Mouse (Mus musculus) left cerebral cortex, postnatal 36 days (tissue): Measurements from ENCODE around the gene Smim7. TPM values are rescaled to one million over a fixed set of nuclear protein-coding genes. Genes with fewer than 3 reads are reported as not detected.

Experiments
- DNase-seq, 2 experiments: peaks; one replicate each; pipeline ENCODE4 v3.0.0; 2021 to 2022; ENCODE audit warnings: low spot score in 2 of 2, mixed read lengths in 1 of 2
- intact Hi-C: fragments of 180-260 bp; cut with DNase I; formaldehyde crosslinking; loops from one replicate; pipeline ENCODE4 v1.15.1; 2025
- total RNA-seq, 2 experiments: library from RNA; stranded (reverse); gene quantifications; 2 replicates each; pipeline ENCODE4 v1.2.3; 2021

Smim7 gene
- total RNA-seq, result 100 to 1,000 TPM; 111 to 128 TPM

DNA sequence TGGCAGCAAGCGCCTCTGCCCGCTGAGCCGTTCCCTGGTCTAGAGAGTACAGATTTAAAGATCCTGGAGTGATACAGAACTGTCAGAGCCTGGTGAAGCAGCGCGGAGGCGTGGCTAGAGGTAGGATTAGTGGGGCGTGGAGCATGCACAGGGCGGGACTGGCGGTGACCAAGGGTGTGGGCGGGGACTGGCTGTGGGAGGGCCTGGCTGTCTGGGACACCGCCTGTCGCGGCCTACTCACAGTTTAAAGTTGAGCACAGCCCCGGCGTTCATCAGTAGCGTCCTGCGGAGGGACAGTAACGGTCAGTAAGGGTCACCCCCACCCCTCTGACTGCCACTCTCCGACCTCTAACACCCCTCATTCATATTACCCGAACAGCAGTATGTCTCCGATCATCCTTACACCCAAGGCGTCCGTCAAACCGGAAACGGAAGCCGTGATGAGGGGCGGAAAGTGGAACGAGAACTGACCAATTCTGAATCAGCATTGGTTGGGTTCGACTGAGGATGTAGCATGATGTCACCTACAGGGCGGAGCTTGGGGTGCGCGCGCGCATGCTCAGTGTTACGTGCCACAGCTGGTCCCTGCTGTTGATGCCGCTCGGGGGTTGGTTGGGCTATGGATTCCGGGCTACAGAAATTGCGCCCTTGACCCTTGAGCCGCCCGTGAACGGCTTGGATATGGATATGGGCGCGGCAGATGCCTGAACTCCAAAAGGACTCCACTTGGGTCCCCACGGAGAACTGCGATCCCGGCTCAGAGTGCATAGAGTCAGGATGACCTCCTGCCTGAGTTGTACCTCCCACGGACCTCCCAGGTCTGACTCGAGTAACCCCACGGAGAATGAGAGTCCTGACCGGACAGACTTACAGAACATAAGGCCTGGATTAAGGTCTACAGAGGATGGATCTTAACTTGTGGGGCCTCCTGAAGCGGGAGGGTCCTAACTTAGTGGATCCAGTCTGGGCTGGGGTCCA, at the start of gene Smim7:
Gene Smim7 (minus strand): TSS at position 456 of the 978 bp plus-strand sequence.
- DNase-seq, result peak; percentile 97
- intact Hi-C loops, result loop anchor here (1.0 kb wide), 1 partner anchor 23 kb away; the partner anchor contains the start of gene Med26

DNA sequence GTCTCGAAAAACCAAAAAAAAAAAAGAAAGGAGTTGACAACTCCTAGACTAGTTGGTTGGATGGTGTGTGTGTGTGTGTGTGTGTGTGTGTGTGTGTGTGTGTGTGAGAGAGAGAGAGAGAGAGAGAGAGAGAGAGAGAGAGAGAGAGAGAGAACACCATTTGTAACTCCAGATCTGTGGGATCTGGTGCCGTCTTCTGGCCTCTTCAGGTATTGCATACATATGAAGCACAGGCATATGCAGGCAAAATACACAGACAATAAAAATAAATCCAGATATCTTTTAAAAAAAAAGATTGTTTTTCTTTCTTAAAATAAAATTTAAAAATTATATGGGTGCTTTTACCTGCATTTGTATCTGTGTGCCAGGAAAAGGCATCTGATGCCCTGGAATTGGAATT, 19.3 kb upstream of the Smim7 start:
- intact Hi-C loops, result no loop called here
- DNase-seq, result no peak

DNA sequence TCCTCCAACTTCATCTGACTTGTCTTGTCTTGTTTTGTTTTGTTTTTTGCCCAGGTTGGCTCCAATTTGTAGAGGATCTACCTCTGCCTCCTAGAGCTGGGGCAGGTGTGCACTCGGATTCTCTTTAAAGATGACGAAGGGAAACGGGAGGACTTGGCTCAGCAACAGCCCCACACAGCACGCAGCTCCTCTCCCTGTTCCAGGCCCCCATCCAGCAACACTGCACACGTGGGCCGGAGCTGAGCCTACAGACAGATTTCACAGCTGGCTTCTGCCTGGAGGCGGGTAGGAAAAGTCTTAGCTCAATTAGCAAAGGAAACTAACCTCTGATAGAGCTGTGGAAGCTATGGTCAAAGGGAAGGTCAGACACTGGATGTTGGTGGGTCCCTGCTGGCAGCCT, 18.4 kb upstream of the Smim7 start:
- peak; percentile 82 to 86 for DNase-seq
- intact Hi-C loops, result no loop called here

DNA sequence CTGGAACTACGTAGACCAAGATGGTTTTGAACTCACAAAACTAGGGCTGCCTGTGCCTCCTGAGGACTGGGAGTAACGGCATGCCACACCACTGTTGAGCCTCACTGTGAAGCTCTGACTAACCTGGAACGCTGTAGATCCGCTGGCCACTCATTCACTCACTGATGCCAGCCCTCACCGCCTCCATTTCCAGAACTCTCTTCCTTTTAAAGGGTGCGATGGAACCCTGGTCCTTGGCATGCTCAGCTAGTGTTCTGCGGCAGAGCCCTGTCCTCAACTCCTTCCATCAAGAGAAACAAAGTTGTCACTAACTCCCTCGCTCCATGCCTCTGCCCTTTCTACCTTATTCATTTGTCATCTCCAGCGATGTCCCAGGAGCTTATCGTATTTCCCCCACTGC, 18.0 kb upstream of the Smim7 start:
- intact Hi-C loops, result no loop called here
- peak in 1 of 2 experiments; percentile 46 for DNase-seq

DNA sequence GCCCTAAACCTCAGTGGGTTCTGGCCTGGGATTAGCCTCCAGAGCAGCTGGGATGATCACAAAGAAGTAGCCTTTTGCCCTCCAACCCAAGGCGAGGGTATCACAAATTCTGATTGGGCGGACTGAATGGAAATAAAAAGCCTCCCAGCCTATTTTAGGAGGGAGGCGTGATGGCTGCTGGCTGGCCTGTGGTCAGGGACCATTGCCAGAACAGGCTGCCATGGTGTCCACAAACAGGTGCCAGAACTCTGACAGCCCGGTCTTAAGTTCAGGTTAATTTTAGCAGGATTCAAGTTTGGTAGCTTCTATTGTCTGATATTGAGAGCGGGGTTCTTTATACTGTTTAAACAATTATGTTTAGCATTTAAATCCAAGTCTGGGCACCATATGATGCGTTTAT, 16.9 kb upstream of the Smim7 start:
- intact Hi-C loops, result no loop called here
- DNase-seq, result peak in 1 of 2 experiments; percentile 31

DNA sequence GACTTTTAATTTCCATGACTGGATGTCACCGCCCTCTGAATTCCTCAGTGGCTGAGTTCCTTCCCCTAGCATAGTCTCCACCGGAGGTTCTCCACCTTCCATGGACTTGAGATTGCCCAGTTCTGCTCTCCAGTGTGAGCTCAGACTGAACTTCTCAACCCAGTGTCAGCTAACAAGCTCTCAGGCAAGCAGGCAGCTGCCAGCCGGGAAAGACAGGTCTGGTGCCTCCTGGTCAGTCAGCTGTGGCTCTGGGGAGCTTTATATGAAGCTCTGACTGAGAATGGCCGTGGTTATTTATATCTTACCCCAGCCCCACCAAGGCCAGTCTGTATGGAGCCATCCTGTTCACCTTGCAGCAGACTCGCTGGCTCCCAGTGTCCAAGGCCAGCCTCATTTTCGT, 13.5 kb upstream of the Smim7 start:
- intact Hi-C loops, result no loop called here
- no peak for DNase-seq

DNA sequence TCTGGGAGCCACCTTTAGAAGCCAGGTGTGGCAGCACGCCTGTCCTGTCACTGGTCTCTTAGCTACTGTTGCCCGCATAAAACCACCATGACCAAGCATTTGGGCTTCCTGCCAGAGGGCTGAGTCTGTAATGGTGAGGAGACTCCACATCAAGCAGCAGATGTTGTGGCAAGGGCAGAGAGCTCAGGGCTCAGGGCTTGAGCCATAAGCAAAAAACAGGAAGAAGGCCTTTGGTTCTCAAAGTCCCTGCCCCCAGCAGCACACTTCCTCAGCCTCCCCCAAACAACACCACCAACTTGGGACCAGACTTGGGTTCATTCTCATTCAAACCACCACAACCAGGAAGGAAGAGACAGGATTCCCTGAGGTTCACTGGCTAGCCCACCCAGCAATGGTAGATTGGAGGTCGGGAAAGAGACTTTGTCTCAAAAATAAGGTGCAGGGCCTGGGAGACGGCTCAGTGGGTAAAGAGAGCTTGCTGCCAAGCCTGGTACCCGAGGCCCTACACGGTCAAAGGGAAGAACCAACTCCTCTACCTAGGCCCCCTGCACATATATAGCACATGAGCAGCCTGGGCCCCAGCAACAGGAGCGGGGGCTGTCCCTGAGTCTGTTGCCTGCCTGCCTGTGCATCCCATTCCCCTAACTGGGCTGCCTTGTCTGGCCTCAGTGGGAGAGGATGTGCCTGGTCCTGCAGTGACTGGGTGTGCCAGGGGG, 12.3 kb upstream of the Smim7 start:
- DNase-seq, result no peak
- intact Hi-C loops, result no loop called here

DNA sequence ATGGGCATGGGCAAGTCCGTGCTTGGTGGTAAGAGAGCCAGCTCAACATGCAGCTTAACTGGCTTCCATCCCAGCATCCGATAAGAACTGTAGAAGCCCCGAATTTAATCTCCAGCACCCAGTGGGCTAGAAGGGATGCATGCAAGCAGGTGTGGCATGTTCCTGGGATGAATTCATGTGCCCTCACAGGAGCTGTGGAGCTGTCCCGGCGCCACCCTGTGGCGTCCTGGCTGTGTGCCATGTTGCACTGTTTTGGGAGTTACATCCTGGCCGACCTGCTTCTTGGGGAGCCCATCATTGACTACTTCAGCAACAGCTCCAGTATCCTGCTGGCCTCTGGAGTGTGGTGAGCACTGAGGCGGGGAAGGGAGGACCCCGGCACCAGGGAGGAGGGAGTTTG, 8.5 kb upstream of the Smim7 start:
- intact Hi-C loops, result no loop called here
- no peak for DNase-seq

DNA sequence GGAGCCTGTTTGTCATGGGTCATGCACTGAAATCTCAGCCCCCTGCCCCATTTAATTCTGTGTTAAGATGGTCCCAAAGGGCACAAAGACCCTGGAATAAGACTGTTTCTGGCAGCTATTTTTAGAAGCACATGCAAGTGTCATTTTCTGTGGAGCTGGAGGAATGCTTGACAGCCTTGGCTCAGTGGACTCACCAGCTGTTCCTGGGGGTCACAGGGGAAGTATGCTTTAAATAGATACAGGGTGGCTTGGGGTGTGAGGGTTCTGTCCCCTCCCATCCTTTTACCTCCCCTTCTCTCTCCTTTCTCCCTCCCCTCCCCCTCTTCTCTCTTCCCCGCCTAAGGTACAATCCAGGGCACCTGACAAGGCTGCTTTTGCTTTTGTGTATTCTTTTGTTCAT, 7.1 kb upstream of the Smim7 start:
- intact Hi-C loops, result no loop called here
- DNase-seq, result no peak

DNA sequence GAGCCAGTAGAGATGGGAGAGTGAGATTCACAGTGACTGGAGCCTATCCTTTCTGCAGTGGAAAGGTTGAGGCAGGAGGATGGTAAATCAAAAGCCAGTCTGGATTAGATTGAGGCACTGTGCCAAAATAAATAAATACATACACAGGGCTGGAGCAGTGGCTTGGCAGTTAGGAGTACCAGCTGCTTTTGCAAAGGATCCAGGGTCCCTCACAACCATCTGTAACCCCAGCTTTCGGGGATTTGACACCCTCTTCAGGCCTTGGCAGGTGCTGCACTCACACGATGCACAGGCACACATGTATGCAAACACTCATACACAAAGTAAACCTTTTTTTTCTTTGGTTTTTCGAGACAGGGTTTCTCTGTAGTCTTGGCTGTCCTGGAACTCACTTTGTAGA, 6.4 kb upstream of the Smim7 start:
- no peak for DNase-seq
- intact Hi-C loops, result no loop called here

DNA sequence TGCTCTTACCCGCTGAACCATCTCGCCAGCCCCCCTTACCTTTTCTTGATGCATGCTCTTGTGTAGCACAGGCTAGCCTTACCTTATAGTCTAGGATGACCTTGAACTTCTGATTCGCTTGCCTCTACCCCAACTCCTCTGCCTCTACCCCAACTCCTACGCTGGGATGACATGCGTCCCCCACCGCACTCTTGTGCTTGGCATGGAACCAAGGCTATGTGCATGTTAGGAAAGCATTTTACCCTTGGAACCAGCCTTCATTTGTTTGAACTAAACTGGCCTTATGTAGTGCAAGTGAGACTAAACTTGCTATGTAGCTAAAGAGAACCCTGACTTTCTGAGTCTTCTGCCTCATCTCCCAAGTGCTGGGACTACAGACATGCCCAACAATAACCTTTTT, 5.0 kb upstream of the Smim7 start:
- intact Hi-C loops, result no loop called here
- DNase-seq, result no peak

DNA sequence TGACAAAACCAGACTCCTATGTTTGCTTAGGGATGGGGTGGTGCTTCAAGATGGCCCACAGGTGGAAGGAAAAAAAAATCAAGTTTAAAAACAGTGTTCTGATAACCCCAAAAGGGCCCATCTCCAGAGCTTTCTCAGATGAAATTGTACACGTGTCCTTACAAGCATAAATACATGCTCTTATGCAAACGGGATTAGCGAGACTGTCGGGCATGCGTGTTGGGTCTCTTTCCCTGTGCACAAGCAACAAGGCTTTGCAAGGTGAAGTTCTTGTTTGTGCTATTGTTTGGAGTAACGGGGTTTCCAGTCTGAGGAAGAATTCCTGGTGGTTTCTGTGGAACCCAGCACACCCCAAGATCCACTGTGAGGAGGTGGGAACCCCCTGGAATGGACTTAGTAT, 2.6 kb upstream of the Smim7 start:
- intact Hi-C loops, result no loop called here
- peak in 1 of 2 experiments; percentile 27 for DNase-seq

DNA sequence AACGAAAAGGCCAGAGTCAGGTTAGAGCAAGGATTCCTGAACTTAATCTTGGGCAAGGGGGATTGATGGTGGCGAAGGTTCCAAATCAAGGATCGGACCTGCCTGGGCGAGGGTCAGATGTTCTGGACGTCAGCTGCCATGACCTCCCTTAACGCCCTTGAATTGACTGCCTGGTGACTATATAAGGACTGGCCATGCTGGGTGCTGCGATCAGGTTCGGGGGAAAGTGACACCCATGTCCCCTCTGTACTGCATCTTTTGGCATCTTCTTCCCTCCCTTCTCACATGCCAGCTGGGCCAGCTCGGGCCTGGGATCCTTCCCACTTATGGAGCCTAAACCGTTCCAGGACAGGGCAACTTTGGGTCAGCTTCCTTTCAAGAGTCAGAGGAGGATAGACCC, 1.6 kb upstream of the Smim7 start:
- no peak for DNase-seq
- intact Hi-C loops, result no loop called here

DNA sequence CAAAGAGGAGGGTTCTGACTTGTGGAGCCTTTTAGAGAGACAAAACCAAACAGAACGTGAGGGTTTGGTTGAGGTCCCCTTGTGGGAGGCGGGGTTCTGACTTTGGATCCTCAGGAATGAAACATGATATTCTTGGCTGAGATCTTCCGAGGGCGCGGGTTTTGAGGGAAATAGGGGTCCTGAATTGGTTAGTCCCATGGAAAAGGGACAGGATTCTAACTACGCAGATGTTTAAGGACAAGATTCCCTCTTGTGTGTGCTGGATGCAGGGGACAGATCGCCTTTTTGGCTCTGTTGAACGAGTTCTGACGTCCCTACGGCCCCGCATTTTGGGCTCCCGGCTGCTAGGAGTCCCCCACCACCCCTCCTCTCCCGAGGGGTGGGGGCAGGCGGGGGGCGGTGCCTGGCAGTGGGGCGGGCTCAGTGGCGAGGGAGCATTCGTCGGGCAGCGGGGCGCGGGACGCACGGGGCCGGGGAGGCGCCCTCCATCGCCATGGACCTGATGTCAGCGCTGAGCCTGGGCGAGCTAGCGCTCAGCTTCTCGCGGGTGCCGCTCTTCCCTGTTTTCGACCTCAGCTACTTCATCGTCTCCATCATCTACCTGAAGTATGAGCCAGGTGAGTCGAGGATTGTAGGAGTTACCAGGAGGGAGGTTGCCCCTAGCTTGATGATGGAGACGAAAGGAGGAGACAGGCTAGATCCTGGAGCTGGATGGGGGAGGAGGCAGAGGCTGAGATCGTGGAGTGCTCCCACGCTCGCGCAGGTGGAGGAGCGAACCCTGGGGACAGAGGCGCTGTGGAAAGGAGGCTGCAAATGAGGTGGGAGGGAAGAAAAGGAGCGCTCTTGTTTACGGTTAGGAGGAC, 954 bp upstream of the Smim7 start, which contains the start of gene Tmem38a:
Gene Tmem38a (plus strand): TSS at position 445 of the 863 bp plus-strand sequence.
- intact Hi-C loops, result loop anchor here (1.0 kb wide), 1 partner anchor 24 kb away; the partner anchor contains the start of gene Med26
- peak; percentile 84 to 90 for DNase-seq

DNA sequence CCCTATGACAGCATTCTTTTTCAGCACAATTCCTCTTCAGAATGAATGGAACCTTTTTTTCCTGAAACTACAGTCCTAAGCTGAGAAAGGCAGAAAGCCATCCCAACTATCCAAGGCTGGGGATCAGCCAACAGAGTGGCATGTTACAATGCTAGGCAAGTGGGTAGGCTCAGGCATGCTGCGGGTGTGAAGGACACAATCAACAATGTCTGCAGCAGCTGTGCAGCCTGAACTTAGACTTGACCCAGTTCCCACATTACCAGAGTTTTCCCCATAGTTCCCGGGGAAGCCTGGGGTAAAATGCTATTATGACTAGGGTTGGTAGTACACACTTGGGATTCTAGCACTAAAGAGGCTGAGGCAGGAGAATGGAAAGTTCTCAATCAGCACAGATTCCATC, 4.9 kb downstream of the Smim7 start:
- intact Hi-C loops, result no loop called here
- no peak for DNase-seq

DNA sequence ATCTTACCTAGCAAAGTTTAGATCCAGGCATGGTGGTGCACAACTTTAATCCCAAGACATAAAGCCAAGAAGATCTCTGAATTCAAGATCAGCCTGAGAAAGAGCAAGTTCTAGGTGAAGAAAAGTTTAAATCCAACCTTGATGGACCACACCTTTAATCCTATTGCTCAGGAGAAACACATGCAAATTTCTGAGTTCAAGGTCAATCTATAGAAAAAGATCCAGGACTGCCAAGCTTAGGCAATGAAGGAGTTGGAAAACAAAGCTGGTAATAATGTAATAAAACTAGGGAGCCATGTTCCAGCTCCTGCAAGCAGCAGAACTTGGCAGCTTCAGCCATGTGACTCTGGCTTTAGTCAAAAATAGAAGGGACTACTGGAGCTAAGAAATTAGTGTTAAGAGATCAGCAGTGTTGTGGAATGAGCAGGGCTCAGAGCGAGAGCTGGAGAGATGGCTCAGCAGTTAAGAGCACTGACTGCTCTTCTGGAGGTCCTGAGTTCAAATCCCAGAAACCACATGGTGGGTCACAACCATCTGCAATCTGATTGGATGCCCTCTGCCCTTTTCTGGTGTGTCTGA, 9.7 kb downstream of the Smim7 start:
- intact Hi-C loops, result no loop called here
- DNase-seq, result no peak

DNA sequence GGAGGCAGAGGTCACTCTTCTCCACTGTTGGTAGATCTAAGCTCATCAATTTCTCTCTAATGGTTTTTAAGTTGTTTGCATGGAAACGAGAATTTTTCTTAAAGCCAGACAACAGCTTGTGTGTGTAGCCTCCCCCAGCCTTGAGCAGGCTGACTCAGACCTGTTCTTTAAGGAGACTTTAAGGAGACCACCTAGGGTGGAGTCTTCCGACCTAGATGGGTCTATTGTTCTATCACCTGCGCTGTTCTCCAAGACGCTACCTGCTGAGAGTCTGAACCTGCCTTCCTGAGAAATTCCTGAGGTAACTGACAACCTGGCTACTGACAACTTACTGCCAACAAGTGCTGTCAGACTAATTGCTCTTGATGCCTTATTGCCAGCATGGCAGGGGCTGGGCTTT, 15.1 kb downstream of the Smim7 start:
- intact Hi-C loops, result no loop called here
- DNase-seq, result no peak

DNA sequence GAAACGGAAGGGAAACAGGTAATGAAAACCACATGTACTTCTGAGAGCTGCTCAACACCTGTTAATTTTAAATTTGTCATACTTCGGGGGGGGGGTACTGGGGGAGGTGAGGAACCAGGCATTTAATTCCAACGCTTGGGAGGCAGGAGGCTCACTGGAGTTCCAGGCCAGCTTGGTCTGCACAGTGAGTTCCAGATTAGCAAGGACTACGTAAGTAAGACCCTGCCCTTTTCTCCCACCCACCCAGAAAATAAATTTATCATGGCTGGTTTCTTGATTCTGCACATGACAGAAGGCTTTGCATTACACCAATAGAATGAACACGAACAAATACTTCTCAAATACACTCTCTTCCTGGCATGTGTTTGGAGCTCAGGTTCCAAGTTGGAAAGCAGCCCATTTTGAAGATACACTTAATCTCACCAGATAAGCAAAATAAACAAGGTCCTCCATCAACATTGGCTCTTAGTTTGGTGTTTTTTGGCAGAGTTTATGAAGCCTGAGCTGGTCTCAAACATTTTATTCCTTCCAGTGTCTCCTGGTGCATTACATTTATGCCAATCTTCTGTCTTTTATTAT, 21.5 kb downstream of the Smim7 start:
- intact Hi-C loops, result no loop called here
- no peak for DNase-seq
